Mouse (Mus musculus) C2C12 (cell line): ENCODE data around the gene Mybphl. TPM values are rescaled to one million over a fixed set of nuclear protein-coding genes. Genes with fewer than 3 reads are reported as not detected.

Experiments used
- H3K27me3 ChIP-seq: one replicate; pipeline ENCODE4 v1.6.1; 2011; ENCODE audit not compliant: control insufficient read depth, insufficient read depth, insufficient read length
- H3K36me3 ChIP-seq: one replicate; pipeline ENCODE4 v1.6.1; 2011; ENCODE audit not compliant: control insufficient read depth, insufficient read depth
- H3K4me3 ChIP-seq: one replicate; pipeline ENCODE4 v1.5.1; 2011; ENCODE audit warnings: mild to moderate bottlenecking, control low read depth; ENCODE audit not compliant: poor library complexity, insufficient read depth, severe bottlenecking
- H3K79me2 ChIP-seq: one replicate; pipeline ENCODE4 v1.6.1; 2011; ENCODE audit not compliant: control insufficient read depth, insufficient read depth
- H3K79me3 ChIP-seq: one replicate; pipeline ENCODE4 v1.6.1; 2011; ENCODE audit warnings: low read depth, control low read depth
- H3ac ChIP-seq: one replicate; pipeline ENCODE3; 2011; ENCODE audit warnings: low read depth; ENCODE audit not compliant: control insufficient read depth, insufficient read length
- CEBPB ChIP-seq: IDR thresholded peaks from one replicate; pipeline ENCODE4 v1.6.1; 2011; ENCODE audit warnings: low read depth, mild to moderate bottlenecking, control low read depth, moderate library complexity
- CTCF ChIP-seq: IDR thresholded peaks from one replicate; pipeline ENCODE4 v1.5.1; 2011; ENCODE audit not compliant: control insufficient read depth, insufficient read depth, insufficient read length
- FOSL1 ChIP-seq: IDR thresholded peaks from one replicate; pipeline ENCODE4 v1.8.0; 2011; ENCODE audit warnings: mild to moderate bottlenecking, low read length; ENCODE audit not compliant: poor library complexity, insufficient read depth, severe bottlenecking
- MAX ChIP-seq: IDR thresholded peaks from one replicate; pipeline ENCODE4 v1.6.1; 2011; ENCODE audit warnings: mild to moderate bottlenecking, control low read depth
- MYOD1 ChIP-seq: IDR thresholded peaks from one replicate; pipeline ENCODE4 v1.6.1; 2011; ENCODE audit warnings: low read depth; ENCODE audit not compliant: control insufficient read depth, insufficient read length
- MYOG ChIP-seq: IDR thresholded peaks from one replicate; pipeline ENCODE4 v1.6.1; 2011; ENCODE audit not compliant: control insufficient read depth, insufficient read length; ENCODE audit errors: extremely low read depth
- USF1 ChIP-seq: IDR thresholded peaks from one replicate; pipeline ENCODE4 v1.6.1; 2011; ENCODE audit warnings: low read depth, mild to moderate bottlenecking, control low read depth, moderate library complexity
- polyA plus RNA-seq: library from polyadenylated mRNA; unstranded; fragments of >200 nt; fragmentation: generic; extraction: Trizol; gene quantifications from one replicate; pipeline ENCODE4 v1.2.1, GENCODE M21; 2012; ENCODE audit warnings: missing spikeins

The Mybphl gene
- polyA plus RNA-seq, 1 experiment = not detected

DNA sequence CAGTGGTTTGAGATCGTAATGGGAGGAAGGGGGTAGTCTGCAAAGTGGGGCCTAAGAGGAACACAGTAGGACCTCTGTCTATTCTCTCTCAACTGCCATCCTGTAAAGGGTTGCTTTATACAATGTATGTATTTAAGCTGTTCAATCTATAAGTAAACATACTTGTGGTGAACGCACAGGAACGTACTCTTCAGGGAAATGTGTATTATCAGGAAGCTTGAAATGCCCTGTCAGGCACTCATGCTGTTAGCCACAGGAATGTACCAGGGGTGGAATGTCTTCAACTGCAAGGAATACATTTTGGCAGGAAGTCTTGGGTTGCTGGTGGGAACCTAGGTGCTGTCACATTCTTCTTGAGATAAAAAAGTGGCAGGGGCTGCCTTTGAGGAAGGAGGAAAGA lies 8.0 kb downstream of the Mybphl start:
- Histone ChIP-seq H3K79me2 (no peaks in the 10 kb centered on the region), H3K4me3 (no peak overlapping the region), H3K27me3 (peaks cover 62% of the 10 kb centered on the region), H3K79me3 (no peaks in the 10 kb centered on the region), H3K36me3 (no peaks in the 10 kb centered on the region), H3ac (no peak overlapping the region)
- no peak for TF ChIP-seq MAX
- TF ChIP-seq CEBPB = no peak
- TF ChIP-seq MYOD1 = no peak
- TF ChIP-seq FOSL1 = no peak
- TF ChIP-seq USF1 = no peak
- TF ChIP-seq CTCF = no peak
- no peak for TF ChIP-seq MYOG

DNA sequence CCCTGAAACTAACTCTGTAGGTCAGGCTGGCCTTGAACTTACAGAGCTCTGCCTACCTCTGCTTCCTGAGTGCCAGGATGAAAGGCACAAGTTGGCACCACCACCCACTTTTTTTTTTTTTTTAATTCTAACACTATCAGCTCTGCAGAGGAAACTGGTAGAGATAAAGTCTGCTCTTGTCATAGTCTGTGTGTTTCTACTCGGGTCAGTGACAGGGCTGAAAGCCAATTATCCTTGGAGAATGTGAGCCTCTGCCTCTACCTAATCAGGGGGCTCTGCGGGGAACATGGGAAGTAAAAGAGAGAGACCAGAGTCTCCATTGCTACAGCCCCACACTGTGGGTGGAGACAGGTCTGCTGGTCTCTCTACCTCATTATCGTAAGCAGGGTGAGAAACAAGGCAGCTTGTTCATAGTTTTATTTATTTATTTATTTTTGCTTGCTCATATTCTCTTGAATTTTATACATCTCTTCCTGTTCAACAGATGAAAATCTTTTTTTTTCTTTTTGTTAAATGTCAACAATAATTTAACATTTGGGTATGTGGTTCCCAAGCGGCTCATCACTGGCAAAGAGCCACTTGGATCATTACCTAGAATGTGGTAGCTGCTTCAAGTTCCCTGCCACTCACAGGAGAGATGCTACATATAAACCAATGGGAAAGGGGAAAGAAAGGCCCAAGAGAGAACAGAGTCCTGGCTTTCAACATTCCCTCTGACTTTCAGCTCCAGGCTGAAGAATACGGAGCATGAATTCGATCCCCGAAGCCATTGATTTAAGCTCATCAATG lies 14.4 kb downstream of the Mybphl start:
- H3K79me2 ChIP-seq = no peaks in the 10 kb centered on the region
- TF ChIP-seq CEBPB (no peak), MYOG (no peak), USF1 (no peak), FOSL1 (no peak), MYOD1 (no peak), MAX (no peak), CTCF (no peak)
- H3K4me3 ChIP-seq = no peak overlapping the region
- H3K79me3 ChIP-seq = no peaks in the 10 kb centered on the region
- H3ac ChIP-seq = no peak overlapping the region
- peaks cover 27% of the 10 kb centered on the region for H3K27me3 ChIP-seq
- no peaks in the 10 kb centered on the region for H3K36me3 ChIP-seq

DNA sequence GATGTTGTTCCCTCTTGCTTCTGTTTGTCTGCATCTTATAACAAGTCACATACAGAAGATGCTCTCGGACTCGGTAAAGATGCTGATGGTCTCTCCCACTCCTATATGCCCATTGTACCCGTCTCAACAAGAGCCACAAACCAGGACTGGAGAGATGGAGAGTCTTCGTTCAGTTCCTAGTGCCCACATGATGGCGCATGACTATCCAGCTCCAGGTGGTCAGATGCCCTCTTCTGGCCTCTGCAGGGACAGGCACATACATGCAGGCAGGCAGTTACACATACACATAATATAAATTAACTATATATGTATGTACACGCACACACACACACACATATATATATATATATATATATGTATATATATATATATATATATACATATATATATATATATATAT lies 16.0 kb downstream of the Mybphl start:
- no peaks in the 10 kb centered on the region for H3K36me3 ChIP-seq
- H3K27me3 ChIP-seq = peaks cover 14% of the 10 kb centered on the region
- no peak overlapping the region for H3ac ChIP-seq
- peaks cover 2% of the 10 kb centered on the region for H3K79me3 ChIP-seq
- no peak for TF ChIP-seq MAX
- no peak for TF ChIP-seq MYOG
- TF ChIP-seq CTCF = peak; percentile 62
- no peak for TF ChIP-seq MYOD1
- no peak for TF ChIP-seq USF1
- no peak for TF ChIP-seq FOSL1
- H3K4me3 ChIP-seq = no peak overlapping the region
- H3K79me2 ChIP-seq = peaks cover 14% of the 10 kb centered on the region

DNA sequence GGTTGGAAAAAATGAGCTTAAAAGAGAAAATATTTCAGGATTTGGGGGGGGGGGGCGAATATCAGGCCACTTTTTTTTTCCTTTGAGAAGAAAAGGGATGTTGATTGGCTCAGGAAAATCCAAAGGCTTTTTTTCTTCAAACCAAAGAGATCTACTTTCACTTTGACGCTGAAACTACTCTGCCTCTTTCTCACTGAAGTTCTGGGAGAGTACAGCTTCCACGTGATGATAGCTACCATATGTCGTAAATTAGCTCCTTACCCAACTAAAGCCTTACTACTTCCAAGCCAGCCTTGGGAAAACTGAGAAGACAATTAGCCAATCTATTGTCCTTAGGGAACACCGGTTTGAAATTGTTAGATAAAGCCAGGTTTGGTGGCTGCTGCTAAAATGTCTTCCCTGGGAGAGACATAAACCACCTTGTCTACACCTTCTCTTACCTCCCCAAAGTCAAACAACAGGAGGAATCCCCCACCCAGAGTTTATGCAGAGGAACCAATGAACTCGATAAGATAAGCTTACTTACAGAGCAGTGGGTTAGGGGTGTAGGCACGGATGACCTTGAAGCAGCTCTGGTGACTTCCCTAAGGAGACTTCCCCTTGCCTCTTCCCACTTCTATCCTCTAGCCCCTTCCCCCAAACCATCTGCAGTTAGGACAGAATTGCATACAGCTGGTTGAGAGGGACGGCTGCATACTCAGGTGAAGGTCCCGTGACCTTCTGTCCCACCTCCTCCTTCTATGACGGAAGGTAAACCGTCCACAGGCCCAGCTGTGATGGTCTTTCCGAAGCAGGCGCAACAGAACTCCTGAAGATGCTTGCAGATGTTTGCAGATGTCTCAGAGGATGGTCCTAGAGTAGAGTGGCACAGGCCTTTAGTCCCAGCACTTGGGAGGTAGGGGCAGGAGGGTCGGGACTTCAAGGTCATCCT lies 17.5 kb downstream of the Mybphl start:
- H3K27me3 ChIP-seq = peaks cover 9% of the 10 kb centered on the region
- peaks cover 14% of the 10 kb centered on the region for H3K79me2 ChIP-seq
- peaks cover 11% of the 10 kb centered on the region for H3K36me3 ChIP-seq
- H3K79me3 ChIP-seq = peaks cover 2% of the 10 kb centered on the region
- H3ac ChIP-seq = no peak overlapping the region
- H3K4me3 ChIP-seq = no peak overlapping the region
- no peak for TF ChIP-seq CTCF
- no peak for TF ChIP-seq MAX
- peak; percentile 26 for TF ChIP-seq USF1

DNA sequence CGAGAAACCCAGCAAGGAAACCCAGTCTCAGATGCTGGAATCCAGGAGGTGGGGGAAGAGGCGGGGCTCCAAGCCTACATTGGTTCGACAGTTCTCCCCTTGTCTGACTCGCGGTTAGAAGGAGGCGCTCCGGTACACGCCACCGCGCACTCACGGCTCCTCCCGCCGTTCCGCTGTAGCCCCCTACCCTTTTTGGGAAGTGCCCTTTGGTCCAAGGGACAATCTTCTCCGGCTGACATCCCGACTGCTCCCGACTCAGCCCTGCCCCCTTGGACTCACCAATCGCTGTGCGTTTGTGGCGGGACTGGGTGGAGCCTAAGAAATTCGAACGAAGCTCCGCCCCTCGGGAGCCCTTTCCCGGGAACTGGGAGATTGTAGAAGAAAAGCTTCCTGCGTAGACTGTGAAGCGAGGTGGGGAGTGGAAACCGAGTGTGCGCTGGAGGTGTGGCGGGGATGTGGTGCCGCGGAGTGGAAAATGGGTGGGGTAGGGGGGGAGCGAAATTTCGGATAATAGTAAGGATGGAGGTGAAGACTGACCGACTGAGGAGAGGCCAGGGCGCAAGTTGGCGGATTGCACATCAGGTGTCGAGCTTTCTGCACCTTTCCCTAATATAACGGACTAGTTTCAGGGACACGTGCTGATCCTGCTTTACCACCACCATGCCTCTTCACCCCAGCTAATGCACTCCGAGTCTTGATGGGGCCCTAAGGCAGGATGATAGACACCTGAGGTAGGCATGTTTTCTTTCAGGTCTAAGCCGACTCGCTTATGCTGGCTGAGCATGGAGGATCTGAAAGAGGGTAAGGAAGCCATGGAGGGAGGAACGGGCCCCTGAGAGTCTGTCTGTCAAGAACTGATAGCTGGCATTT lies 19.0 kb downstream of the Mybphl start, which contains the start of gene Psrc1:
Psrc1 (plus strand) TSS at position 355 of the 870 bp plus-strand sequence.
- Histone ChIP-seq H3K79me3 (peaks cover 2% of the 10 kb centered on the region), H3K79me2 (peaks cover 14% of the 10 kb centered on the region), H3K27me3 (no peaks in the 10 kb centered on the region), H3K36me3 (peaks cover 17% of the 10 kb centered on the region), H3ac (peak within 1 kb of the TSS; percentile 56), H3K4me3 (peak within 1 kb of the TSS; percentile 43)
- no peak for TF ChIP-seq FOSL1
- no peak for TF ChIP-seq CEBPB
- TF ChIP-seq MAX = no peak
- TF ChIP-seq MYOG = no peak
- no peak for TF ChIP-seq USF1
